Mouse (Mus musculus) skeletal muscle tissue, postnatal 0 days (tissue): Measurements from ENCODE around the gene Vmn2r80. TPM values are rescaled to one million over a fixed set of nuclear protein-coding genes. Genes with fewer than 3 reads are reported as not detected.

Experiments used
- polyA plus RNA-seq: library from polyadenylated mRNA; unstranded; fragments of >200 nt; fragmentation: Nextera tagmentation; extraction: Ambion mirVana; gene quantifications from 2 replicates; pipeline ENCODE4 v1.2.1, GENCODE M21; 2015

Gene Vmn2r80
- not detected in 2 replicates for polyA plus RNA-seq

DNA sequence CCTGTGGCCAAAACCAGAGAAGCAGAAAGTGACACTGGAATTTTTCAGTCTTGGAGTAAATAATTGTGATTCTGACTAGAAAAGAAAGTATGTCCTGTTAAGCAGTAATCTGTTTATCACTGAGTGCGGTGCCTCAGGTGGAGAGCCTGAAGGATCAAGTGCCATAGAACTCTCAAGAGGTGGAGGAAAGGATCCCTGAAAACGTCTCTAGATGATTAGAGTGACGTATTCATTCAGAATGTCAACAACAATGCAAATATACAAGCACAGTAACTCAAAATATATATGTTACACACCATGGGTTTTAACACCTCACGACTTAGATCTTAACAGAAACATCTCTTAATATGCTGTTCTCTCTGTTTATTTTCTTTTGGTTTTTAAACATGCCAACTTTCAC is at the start of gene Vmn2r80:
TSS of gene Vmn2r80 (plus strand) at position 301 of the 400 bp plus-strand sequence.

Other genes with a start within 250 kb of the Vmn2r80 start
- gene Olfr1354, start 235.6 kb upstream of the Vmn2r80 start, polyA plus RNA-seq, result not detected in 2 replicates
- not detected in 2 replicates for gene Olfr8, start 198.1 kb upstream of the Vmn2r80 start, polyA plus RNA-seq
- not detected in 2 replicates for gene Olfr1353, start 185.5 kb upstream of the Vmn2r80 start, polyA plus RNA-seq
- gene Olfr1352, start 167.7 kb upstream of the Vmn2r80 start, polyA plus RNA-seq, result not detected in 2 replicates
- not detected in 2 replicates for gene Olfr1351, start 136.3 kb upstream of the Vmn2r80 start, polyA plus RNA-seq
- not detected in 2 replicates for gene Olfr57, start 120.0 kb upstream of the Vmn2r80 start, polyA plus RNA-seq
- gene 2610008E11Rik, start 51.2 kb upstream of the Vmn2r80 start, polyA plus RNA-seq, result 11.1 and 11.4 TPM in 2 replicates
- gene Vmn2r81, start 98.9 kb downstream of the Vmn2r80 start, polyA plus RNA-seq, result not detected in 2 replicates
- not detected in 2 replicates for gene Vmn2r82, start 207.8 kb downstream of the Vmn2r80 start, polyA plus RNA-seq